ENCODE assay signal across 8 mouse cellular contexts in the genomic region with DNA sequence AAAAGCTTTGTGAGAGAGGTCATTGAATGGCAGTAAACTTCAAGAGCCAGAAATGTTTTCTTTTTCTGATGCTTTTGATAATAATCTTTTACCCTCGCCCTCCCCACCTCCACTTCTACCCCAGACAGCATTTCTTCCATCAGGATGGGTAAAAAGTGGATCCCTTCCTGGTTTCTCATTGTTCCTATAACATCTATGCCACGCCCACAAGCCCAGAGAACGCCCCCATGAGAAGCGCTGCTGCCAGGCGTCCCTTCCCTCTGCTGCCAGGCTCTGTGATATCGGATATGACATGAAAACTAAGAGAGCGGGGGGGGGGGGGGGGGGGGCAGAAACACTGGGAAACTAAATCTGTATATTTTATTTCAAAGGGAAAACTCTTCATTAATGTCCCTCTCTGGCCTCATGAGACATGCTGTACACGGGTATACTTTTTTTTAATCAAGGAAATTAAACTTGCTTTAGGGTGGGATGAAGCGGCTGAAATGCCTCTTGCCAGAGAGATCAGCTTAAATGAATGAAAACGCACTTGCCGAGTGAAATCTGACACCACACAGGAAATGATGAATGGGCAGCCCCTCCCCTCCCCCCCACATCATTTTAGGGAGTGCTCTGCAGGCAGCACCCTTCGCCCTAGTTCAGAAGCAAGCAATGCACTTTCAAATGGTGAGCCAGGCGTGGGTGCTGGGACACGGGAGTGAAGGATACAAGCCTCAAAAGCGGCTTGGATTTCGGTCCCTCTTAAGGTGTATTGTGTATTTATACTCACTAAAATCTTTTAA. TPM values are rescaled to one million over a fixed set of nuclear protein-coding genes. Genes with fewer than 3 reads are reported as not detected.
DNase-seq lines count a peak whose midpoint lies in the region; ATAC-seq and TF ChIP-seq lines count a peak whose summit lies in the region.

No protein-coding gene starts in this region.

- peak overlapping the region; percentile 45 for H3K9ac ChIP-seq in MEL (ENCODE audit: control insufficient read depth, low read depth, low read length, poor library complexity, severe bottlenecking)
- peak overlapping the region; percentile 8; the same call in 1 of the 2 replicates for H3K9ac ChIP-seq in forebrain, embryonic 12.5 days
- H3K9ac ChIP-seq in intestine, postnatal 0 days (ENCODE audit: low read depth, low read length), result no peak overlapping the region
- H3K9ac ChIP-seq in midbrain, embryonic 11.5 days (ENCODE audit: low read length), result peak overlapping the region; percentile 40; the same call in 1 of the 2 replicates

- peaks cover 0 to 8% of the 10 kb centered on the region in 2 experiments; a peak in 2 of 4 replicates for H3K36me3 ChIP-seq in MEL (ENCODE audit: control insufficient read depth in 1 of 2, insufficient read depth in 2 of 2, low read length in 2 of 2)
- H3K36me3 ChIP-seq in forebrain, embryonic 12.5 days (replicated peaks), result no peaks in the 10 kb centered on the region
- H3K36me3 ChIP-seq in intestine, postnatal 0 days (ENCODE audit: control insufficient read depth, insufficient read depth), result no peaks in the 10 kb centered on the region
- no peaks in the 10 kb centered on the region for H3K36me3 ChIP-seq in midbrain, embryonic 11.5 days (ENCODE audit: control insufficient read depth, insufficient read depth, low read length)

- peaks cover 0 to 6% of the 10 kb centered on the region in 2 experiments; a peak in 3 of 4 replicates for H3K27me3 ChIP-seq in MEL (ENCODE audit: control insufficient read depth in 1 of 2, insufficient read depth in 2 of 2, low read length in 2 of 2)
- H3K27me3 ChIP-seq in forebrain, embryonic 12.5 days, result peaks cover 3% of the 10 kb centered on the region; the same call in 1 of the 2 replicates
- no peaks in the 10 kb centered on the region for H3K27me3 ChIP-seq in intestine, postnatal 0 days (replicated peaks; ENCODE audit: control insufficient read depth, insufficient read depth, low read length)
- no peaks in the 10 kb centered on the region for H3K27me3 ChIP-seq in midbrain, embryonic 11.5 days (ENCODE audit: control insufficient read depth, insufficient read depth, low read length)

- no peak for TF ChIP-seq CTCF in MEL (IDR thresholded peaks at IDR 0.05 in 2 of 3, conservative IDR thresholded peaks at IDR 0.05 in 1 of 3; ENCODE audit: control insufficient read depth in 1 of 3, insufficient read depth in 1 of 3, low read depth in 2 of 3, low read length in 3 of 3, poor library complexity in 1 of 3, severe bottlenecking in 1 of 3)
- TF ChIP-seq CTCF in intestine, postnatal 0 days (IDR thresholded peaks at IDR 0.05; ENCODE audit: low read depth), result no peak

- peak overlapping the region; percentile 55 to 75 for H3K4me3 ChIP-seq in MEL (ENCODE audit: control insufficient read depth in 1 of 2, insufficient read depth in 1 of 2, low read depth in 2 of 2, low read length in 2 of 2)
- peak overlapping the region; percentile 32 for H3K4me3 ChIP-seq in forebrain, embryonic 12.5 days (replicated peaks)
- H3K4me3 ChIP-seq in intestine, postnatal 0 days (ENCODE audit: low read depth, low read length), result peak overlapping the region; percentile 18; the same call in 1 of the 2 replicates
- peak overlapping the region; percentile 20 for H3K4me3 ChIP-seq in midbrain, embryonic 11.5 days (ENCODE audit: low read depth, low read length)

- H3K4me1 ChIP-seq in MEL (ENCODE audit: control insufficient read depth in 1 of 2, insufficient read depth in 2 of 2, low read length in 2 of 2), result peaks cover 0 to 2% of the 10 kb centered on the region in 2 experiments; a peak in 1 of 4 replicates
- peaks cover 25% of the 10 kb centered on the region for H3K4me1 ChIP-seq in forebrain, embryonic 12.5 days
- H3K4me1 ChIP-seq in intestine, postnatal 0 days (replicated peaks; ENCODE audit: control insufficient read depth, insufficient read depth, low read length), result no peaks in the 10 kb centered on the region
- peaks cover 2% of the 10 kb centered on the region for H3K4me1 ChIP-seq in midbrain, embryonic 11.5 days (ENCODE audit: control insufficient read depth, insufficient read depth, low read length)

- ATAC-seq in forebrain, embryonic 12.5 days (ENCODE audit: low FRiP score), result peak; percentile 80
- ATAC-seq in intestine, postnatal 0 days, result peak; percentile 50; the same call in 1 of the 2 replicates
- peak; percentile 87 for ATAC-seq in midbrain, embryonic 11.5 days (ENCODE audit: low FRiP score)

- TF ChIP-seq RAD21 in MEL (IDR thresholded peaks at IDR 0.05; ENCODE audit: low read depth, low read length), result no peak

- 6% methylated on average over 15 of the region's 16 CpGs for WGBS in forebrain, embryonic 12.5 days
- WGBS in intestine, postnatal 0 days, result 14% methylated on average over 15 of the region's 16 CpGs
- 8% methylated on average over 15 of the region's 16 CpGs for WGBS in midbrain, embryonic 11.5 days

- no peaks in the 10 kb centered on the region for H3K79me2 ChIP-seq in MEL (ENCODE audit: control insufficient read depth, insufficient read depth, low read length, poor library complexity)

- DNase-seq in adrenal gland, adult (ENCODE audit: inconsistent age in 2 of 2, low spot score in 1 of 2), result peak; percentile 32 to 62
- DNase-seq in adrenal gland, adult 18-20 months (ENCODE audit: low spot score in 2 of 2), result no peak
- DNase-seq in MEL (ENCODE audit: low read depth, low spot score), result peak; percentile 91
- peak; percentile 90 for DNase-seq in midbrain, embryonic 11.5 days (ENCODE audit: low spot score, missing footprints)
- DNase-seq in left cerebral cortex, postnatal 10 days (ENCODE audit: extremely low spot score in 1 of 2, low spot score in 2 of 2), result no peak
- no peak for DNase-seq in gastrocnemius, postnatal 25 days

- H3K4me2 ChIP-seq in forebrain, embryonic 12.5 days, result peak overlapping the region; percentile 54
- H3K4me2 ChIP-seq in intestine, postnatal 0 days (replicated peaks; ENCODE audit: low read depth), result peak overlapping the region; percentile 58
- H3K4me2 ChIP-seq in midbrain, embryonic 11.5 days, result peak overlapping the region; percentile 45

- intact Hi-C loops in left cerebral cortex, postnatal 10 days (cut with DNase I), result no loop called here

- TF ChIP-seq EP300 in MEL (IDR thresholded peaks at IDR 0.05; ENCODE audit: low read depth in 1 of 2, low read length in 2 of 2), result no peak

- H3K27ac ChIP-seq in MEL (ENCODE audit: control insufficient read depth, low read depth, low read length), result peak overlapping the region; percentile 52
- H3K27ac ChIP-seq in forebrain, embryonic 12.5 days, result peak overlapping the region; percentile 47; the same call in 1 of the 2 replicates
- H3K27ac ChIP-seq in intestine, postnatal 0 days (ENCODE audit: low read depth, low read length), result no peak overlapping the region
- H3K27ac ChIP-seq in midbrain, embryonic 11.5 days (ENCODE audit: low read depth, low read length), result no peak overlapping the region

- peak in 1 of 2 experiments; percentile 41; a peak in 1 of 4 replicates for TF ChIP-seq POLR2A in MEL (IDR thresholded peaks at IDR 0.05; ENCODE audit: control insufficient read depth in 1 of 2, insufficient read depth in 1 of 2, low read depth in 1 of 2, low read length in 2 of 2, poor library complexity in 1 of 2)

- no peaks in the 10 kb centered on the region for H3K9me3 ChIP-seq in MEL (replicated peaks; ENCODE audit: insufficient read depth, low read length)
- H3K9me3 ChIP-seq in forebrain, embryonic 12.5 days, result no peaks in the 10 kb centered on the region
- H3K9me3 ChIP-seq in intestine, postnatal 0 days (ENCODE audit: control insufficient read depth), result no peaks in the 10 kb centered on the region
- H3K9me3 ChIP-seq in midbrain, embryonic 11.5 days (ENCODE audit: control insufficient read depth, low read length), result no peaks in the 10 kb centered on the region

TF ChIP-seq in MEL, 35 proteins besides CTCF, POLR2A, EP300 and RAD21:
- no peak for TF ChIP-seq MAX (IDR thresholded peaks at IDR 0.05; ENCODE audit: low read length)
- 0 out of 2 replicates have a peak, but pooled peaks have one; percentile 50 for TF ChIP-seq TBP (IDR thresholded peaks at IDR 0.05; ENCODE audit: low read depth, low read length)
- TF ChIP-seq NELFE (IDR thresholded peaks at IDR 0.05; ENCODE audit: low read depth, low read length), result peak; percentile 43; the same call in 1 of the 2 replicates
- 0 out of 2 replicates have a peak, but pooled peaks have one; percentile 21 for TF ChIP-seq SIN3A (IDR thresholded peaks at IDR 0.05; ENCODE audit: low read length)
- no peak for TF ChIP-seq SMC3 (IDR thresholded peaks at IDR 0.05; ENCODE audit: low read depth, low read length)
- TF ChIP-seq POLR2AphosphoS2 (IDR thresholded peaks at IDR 0.05; ENCODE audit: low read length), result no peak
- TF ChIP-seq TAL1 (IDR thresholded peaks at IDR 0.05; ENCODE audit: low read length), result no peak
- no peak for TF ChIP-seq GABPA (IDR thresholded peaks at IDR 0.05; ENCODE audit: low read depth, low read length)
- no peak for TF ChIP-seq ZKSCAN1 (IDR thresholded peaks at IDR 0.05; ENCODE audit: low read depth, low read length)
- TF ChIP-seq UBTF (IDR thresholded peaks at IDR 0.05; ENCODE audit: borderline replicate concordance, insufficient read depth, low read depth, low read length), result no peak
- no peak for TF ChIP-seq MYC (IDR thresholded peaks at IDR 0.05; ENCODE audit: low read depth, low read length)
- TF ChIP-seq MAFK (IDR thresholded peaks at IDR 0.05; ENCODE audit: borderline replicate concordance, low read depth, low read length), result no peak
- TF ChIP-seq ELF1 (IDR thresholded peaks at IDR 0.05; ENCODE audit: low read depth, low read length), result peak; percentile 68
- TF ChIP-seq HCFC1 (IDR thresholded peaks at IDR 0.05; ENCODE audit: low read depth, low read length), result no peak; the same call in 1 of the 2 replicates
- TF ChIP-seq ETS1 (IDR thresholded peaks at IDR 0.05; ENCODE audit: low read depth, low read length), result no peak
- TF ChIP-seq ZC3H11A (IDR thresholded peaks at IDR 0.05; ENCODE audit: low read depth, low read length), result no peak
- TF ChIP-seq ZNF384 (IDR thresholded peaks at IDR 0.05; ENCODE audit: low read depth, low read length), result no peak
- no peak for TF ChIP-seq MYB (IDR thresholded peaks at IDR 0.05; ENCODE audit: low read depth, low read length)
- no peak for TF ChIP-seq RCOR1 (IDR thresholded peaks at IDR 0.05; ENCODE audit: low read depth, low read length)

RNA-seq across cellular contexts. Expression of a gene that starts 22.8 kb away (rescaled TPM):
- 10 to 100 TPM; 12.2 to 16.7 TPM for total RNA-seq in adrenal gland, adult 18-20 months (2021)
- total RNA-seq in MEL (2012; rRNA removed), result 13.4 and 31.8 TPM in 2 replicates
- polyA plus RNA-seq in MEL (2012; ENCODE audit: insufficient read depth in 1 of 2, insufficient read length in 2 of 2, low read depth in 1 of 2, low replicate concordance in 2 of 2, missing spikeins in 1 of 2), result 10 to 100 TPM in 1 of 2 experiments, not detected in 1; 43.4 TPM
- polyA plus RNA-seq in forebrain, embryonic 12.5 days (2016; fragmentation: Nextera tagmentation; extraction: Ambion mirVana), result 6.0 and 6.5 TPM in 2 replicates
- polyA plus RNA-seq in intestine, postnatal 0 days (2015; fragmentation: Nextera tagmentation; extraction: Ambion mirVana), result 45.4 and 46.6 TPM in 2 replicates
- 0.41 and 0.72 TPM in 2 replicates for polyA plus RNA-seq in midbrain, embryonic 11.5 days (2014; fragmentation: Nextera tagmentation; extraction: Ambion mirVana)
- 1 to 10 TPM; 2.4 to 5.5 TPM for total RNA-seq in left cerebral cortex, postnatal 10 days (2021)
- total RNA-seq in gastrocnemius, postnatal 25 days (2021), result 1 to 10 TPM; 1.8 to 2.9 TPM

Comparison
In these comparisons a context has a peak if more than half of its experiments do, and no peak if none do; other contexts are left out.
1. DNase-seq: peak in adrenal gland, adult (2 of 2), MEL (single experiment) and midbrain, embryonic 11.5 days (single experiment); none in adrenal gland, adult 18-20 months (0 of 2), left cerebral cortex, postnatal 10 days (0 of 2) and gastrocnemius, postnatal 25 days (single experiment).
2. H3K27ac ChIP-seq: peak in MEL (single experiment) and forebrain, embryonic 12.5 days (single experiment); none in intestine, postnatal 0 days (single experiment) and midbrain, embryonic 11.5 days (single experiment).
3. Peak in every context shown above with its lines, with median percentiles within 50 percentile points of each other: H3K4me3 ChIP-seq, ATAC-seq and H3K4me2 ChIP-seq.